Mouse (Mus musculus): ENCODE measurements around the gene Banp.

The Banp gene

DNA sequence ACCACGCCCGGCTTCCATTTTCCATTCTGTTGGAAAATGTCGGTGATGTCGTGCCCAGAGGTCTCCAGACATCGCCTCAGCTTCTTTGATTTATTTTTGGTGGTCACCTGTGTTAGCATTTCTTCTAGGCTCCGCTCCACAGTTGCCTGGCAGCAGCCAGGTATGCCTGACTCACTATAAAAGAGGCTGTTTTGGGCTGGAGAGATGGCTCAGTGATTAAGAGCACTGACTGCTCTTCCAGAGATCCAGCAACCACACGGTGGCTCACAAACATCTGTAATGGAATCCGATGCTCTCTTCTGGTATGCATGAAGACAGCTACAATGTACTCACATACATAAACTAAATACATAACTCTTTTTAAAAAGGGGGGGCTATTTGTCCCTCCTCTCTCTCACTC, 23.3 kb upstream of the Banp start:
- no peak for DNase-seq (ENCODE audit: low read depth)

DNA sequence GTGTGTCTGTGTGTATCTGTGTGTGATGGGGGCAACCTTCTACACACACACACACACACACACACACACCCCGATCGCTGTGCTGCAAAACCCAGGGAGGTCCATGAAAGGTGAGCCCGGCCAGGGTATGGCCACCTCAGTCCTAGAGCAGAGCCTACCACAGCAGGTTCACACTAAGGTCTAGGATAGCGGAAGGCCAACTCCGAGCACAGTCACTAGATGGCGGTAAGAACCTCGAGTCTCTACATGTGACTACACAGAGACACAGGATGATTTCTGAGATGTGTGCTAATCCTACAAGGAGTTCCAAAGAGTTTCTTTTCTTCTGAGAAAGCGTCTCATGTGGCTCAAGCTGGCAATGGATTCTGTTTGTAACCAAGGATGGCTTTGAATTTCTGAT, 22.2 kb upstream of the Banp start:
- peak; percentile 83 for DNase-seq (ENCODE audit: low read depth)

- DNase-seq (ENCODE audit: low read depth), result no peak
Measured at GRCm38 (mm10) chr8:121930047-121930446, 19.5 kb upstream of the Banp start.

- no peak for DNase-seq (ENCODE audit: low read depth)
Measured at GRCm38 (mm10) chr8:121931571-121931970, 18.0 kb upstream of the Banp start.

GRCm38 (mm10) chr8:121932026-121932667, 17.4 kb upstream of the Banp start:
- no peak for DNase-seq (ENCODE audit: low read depth)

DNA sequence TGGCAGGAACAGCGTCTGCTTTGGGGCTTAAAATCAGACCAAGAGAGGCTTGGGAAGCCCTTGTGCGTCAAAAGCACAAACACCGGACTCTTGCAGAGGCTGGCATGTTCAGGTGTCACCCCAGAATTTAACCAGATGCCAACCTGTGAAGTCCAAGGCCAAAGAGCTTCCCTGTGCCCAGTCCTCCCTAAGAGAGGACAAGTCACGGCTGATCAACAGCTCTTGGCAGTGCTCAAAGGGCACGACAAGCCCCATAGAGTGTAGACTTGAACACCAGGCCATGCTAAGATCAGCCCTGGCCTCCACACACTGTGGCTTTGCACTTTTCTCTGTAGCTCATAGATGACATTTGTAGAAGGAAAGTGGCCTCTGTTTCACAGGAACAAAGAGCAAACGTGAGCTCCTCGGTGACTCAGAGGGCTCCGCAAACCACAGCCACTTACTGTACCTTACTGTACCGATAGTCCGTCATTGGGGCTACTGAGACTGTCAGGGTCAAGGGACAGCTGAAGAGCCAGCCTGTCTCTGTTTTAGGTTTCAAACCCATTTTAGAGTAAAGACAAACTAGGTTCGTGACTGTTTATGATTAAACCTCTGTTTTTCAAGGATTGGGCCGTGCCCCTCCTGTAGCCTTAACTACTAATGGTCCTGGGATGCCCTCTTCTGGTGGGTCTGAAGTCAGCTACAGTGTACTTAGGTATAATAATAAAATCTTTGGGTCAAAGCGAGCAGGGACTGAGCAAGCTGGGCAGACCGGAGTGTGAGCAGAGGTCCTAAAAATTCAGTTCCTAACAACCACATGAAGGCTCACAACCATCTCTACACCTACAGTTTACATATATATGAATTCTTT, 16.7 kb upstream of the Banp start:
- DNase-seq (ENCODE audit: low read depth), result peak; percentile 76

GRCm38 (mm10) chr8:121934506-121934905, 15.0 kb upstream of the Banp start:
- peak; percentile 79 for DNase-seq (ENCODE audit: low read depth)

DNA sequence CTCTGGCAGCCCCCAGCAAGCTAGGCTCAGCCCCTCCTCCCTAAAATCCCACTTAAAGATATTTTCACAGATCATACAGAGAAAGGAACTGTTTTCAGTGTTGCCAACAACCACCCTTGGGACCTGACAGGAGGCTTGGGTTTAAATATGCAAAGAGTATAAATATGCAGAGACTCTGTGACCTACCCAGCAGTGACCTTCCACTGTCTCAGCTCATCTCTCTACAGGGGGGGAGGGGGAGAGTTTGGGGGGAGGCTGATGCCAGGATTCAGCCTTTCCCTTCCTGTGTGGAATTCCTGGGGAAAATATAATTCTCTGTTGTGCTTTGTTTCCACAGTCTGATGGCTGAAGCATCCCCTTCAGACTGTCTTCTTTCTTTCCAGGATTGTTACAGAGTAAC, 14.6 kb upstream of the Banp start:
- no peak for DNase-seq (ENCODE audit: low read depth)

DNA sequence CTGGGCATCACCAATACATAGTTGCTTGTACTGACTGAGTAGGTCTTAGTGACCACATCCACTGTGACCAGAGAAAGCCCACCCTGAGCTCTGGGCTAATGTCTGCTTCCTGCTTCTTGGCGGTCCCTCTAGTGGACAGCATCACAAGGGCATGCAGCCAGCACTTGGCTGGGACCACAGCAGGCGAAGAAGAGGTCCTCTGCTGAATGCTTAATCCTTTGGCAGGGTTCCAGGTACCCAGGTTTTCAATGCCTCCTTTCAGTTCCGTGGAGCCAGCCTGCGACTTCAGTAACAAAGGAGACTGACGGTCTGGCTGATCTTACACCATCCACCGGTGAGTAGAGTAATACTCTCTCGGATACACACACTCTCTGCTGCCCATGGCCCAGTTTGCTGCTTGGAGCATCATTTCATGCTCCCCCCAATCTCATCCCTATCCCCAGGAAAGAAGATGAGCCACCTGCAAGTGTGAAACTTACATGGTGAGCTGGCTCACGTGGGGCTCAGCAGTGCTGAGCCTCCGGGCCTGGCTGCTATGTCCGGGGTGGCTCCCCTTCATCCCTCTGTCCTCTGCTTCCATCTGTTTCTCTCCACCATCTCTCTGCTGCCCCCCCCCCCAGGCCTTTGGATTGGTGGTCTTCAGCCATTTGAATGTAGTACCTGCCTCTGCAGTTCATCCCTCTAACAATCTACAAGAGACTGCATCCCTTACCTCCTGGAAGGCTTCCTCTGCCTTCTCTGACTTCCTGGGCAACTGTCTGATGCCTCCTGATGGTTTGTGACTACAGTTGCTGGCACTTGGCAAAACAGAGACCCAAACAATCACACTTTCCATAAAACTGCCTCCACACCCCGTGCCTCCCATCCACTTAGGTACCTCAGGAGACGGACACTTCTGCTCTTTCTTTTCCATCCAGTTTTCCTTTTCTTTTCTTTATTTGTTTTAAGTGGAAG, 13.9 kb upstream of the Banp start:
- no peak for DNase-seq (ENCODE audit: low read depth)

- no peak for DNase-seq (ENCODE audit: low read depth)
Measured at GRCm38 (mm10) chr8:121936391-121936790, 13.2 kb upstream of the Banp start.

GRCm38 (mm10) chr8:121938732-121939131, 10.8 kb upstream of the Banp start:
- DNase-seq (ENCODE audit: low read depth), result no peak

DNA sequence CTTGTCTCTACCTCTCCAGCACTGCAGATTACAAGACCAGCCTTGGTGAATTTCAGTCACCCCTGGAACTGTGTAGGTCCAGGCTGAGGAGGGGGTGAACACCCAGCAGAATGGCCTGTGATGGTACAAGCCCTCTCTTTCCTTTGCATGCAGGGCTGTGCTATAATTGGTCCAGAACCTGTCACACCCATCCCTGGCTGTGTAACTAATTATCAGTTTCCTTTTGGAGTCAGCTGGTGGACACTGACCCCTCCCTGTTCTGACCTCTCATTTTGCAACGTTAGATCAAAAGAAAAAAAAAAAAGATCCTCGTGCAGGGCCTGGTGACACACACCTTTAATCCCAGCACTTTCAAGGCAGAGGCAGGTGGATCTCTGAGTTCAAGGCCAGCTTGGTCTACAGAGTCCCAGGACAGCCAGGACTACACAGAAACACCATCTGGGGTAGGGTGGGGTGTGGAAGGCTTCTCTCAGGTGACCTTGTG, 6.5 kb upstream of the Banp start:
- DNase-seq (ENCODE audit: low read depth), result no peak

DNA sequence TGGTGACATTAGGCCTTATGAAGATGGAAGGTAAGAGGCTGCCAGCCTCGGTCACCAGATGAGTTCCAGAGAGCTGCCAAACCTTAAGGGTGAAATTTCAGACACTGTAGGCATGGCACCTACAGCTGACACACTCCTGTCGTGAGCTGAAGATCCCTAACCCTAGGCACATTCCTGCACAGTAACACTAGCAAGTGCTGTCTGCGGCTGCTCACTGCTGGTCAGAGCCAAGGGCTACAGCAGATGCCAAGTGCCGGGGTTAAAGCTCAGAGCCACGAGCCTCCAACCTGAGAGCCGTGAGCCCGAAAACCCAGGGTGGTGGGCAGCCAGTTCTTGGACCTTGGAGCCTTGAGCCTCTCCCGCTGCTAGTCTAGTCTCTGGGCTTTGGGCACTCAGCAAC, 5.8 kb upstream of the Banp start:
- DNase-seq (ENCODE audit: low read depth), result no peak

GRCm38 (mm10) chr8:121944831-121945230, 4.7 kb upstream of the Banp start, which contains the start of gene Car5a:
Gene Car5a (minus strand): TSS chr8:121944904.
- DNase-seq (ENCODE audit: low read depth), result no peak

- DNase-seq (ENCODE audit: low read depth), result no peak
Measured at GRCm38 (mm10) chr8:121946351-121946750, 3.2 kb upstream of the Banp start.

DNA sequence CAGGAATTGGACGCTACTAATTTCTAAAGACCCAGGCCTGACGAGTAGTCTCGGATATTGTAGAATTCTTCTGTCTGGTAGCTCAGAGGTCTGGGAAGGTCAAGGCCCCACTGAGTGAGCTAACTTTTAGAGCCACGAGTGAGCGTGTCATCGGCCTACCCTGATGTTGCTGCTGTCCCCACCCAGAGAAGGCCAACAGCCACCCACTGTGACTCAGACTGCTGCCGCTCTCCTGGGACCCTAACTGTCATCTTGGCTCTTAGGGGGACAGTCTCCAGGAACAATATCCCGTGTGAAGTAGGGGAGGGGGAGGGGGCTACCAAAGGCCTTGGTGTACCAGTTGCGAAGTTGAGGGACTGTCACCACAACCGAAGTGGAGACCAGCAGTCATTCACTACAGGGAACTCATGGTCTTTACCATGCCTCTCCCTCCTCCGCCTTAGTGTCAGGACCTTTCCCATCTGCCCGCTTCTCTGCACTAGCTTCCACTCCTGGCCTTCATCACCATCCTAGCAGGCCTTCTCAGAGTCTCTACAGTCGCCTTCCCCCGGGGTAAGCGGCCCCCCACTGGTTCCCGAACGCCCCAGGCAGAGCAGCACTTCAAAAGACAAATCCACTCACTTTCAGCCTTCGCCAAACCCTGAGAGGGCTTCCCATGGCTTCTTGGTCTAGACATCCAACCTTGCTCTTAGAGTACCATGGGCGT, 2.4 kb upstream of the Banp start:
- DNase-seq (ENCODE audit: low read depth), result no peak

DNA sequence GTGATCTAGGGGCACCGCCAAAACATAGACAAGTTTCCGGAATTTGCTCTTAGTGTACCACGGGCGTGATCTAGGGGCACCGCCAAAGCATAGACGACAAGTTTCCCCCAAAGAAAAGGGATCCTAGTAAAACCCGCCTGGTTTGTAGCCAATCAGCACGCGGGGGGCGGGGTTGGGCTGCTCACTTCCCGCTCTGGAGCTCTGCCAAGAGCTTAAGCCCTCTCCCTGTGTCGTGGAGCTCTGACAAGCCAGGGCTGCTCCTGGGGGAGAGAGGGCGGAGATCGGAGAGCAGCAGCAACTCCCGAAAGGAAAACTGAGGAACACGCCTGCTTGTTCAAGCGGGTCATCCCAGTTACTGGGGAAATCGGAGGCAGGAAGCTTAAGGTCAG, 1.8 kb upstream of the Banp start:
- peak; percentile 93 for DNase-seq (ENCODE audit: low read depth)

DNA sequence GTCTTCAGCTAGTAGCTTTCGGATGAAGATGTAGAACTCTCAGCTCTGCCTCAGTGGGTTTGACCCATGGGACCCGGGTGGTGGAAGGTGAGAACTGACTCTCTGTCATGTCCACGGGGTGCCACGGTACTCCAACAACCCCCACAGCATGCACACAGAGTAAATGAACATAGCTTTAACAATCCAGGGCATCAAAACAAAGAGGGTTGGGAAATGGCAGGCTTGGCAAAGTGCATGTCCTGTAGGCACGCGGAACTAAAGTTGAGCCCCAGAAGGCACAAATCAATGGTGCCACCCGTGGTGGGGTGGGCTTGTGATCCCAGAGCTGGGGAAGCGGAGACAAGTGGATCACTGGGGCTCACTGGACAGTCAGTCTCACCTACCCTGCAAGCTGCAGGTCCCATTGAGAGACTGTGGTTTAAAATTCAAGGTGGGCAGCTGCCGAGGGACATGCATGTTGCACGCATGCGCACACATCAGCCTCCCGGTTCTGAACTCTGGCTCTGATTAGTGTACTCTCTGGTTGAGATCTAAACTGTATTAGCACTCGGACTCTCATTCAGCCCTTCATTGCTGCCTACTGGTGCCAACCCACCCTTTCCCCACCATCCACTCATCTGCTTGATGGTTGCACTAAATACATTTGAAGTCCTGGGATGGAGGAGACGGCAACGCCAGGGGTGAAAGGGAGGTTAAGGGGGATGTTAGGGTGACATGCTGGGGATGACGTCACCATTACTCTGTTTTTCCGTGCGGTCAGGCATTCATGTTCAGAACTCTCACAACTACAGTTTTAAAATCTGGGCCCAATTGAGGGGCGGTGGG, 1.0 kb upstream of the Banp start:
- peak; percentile 91 for DNase-seq (ENCODE audit: low read depth)

DNA sequence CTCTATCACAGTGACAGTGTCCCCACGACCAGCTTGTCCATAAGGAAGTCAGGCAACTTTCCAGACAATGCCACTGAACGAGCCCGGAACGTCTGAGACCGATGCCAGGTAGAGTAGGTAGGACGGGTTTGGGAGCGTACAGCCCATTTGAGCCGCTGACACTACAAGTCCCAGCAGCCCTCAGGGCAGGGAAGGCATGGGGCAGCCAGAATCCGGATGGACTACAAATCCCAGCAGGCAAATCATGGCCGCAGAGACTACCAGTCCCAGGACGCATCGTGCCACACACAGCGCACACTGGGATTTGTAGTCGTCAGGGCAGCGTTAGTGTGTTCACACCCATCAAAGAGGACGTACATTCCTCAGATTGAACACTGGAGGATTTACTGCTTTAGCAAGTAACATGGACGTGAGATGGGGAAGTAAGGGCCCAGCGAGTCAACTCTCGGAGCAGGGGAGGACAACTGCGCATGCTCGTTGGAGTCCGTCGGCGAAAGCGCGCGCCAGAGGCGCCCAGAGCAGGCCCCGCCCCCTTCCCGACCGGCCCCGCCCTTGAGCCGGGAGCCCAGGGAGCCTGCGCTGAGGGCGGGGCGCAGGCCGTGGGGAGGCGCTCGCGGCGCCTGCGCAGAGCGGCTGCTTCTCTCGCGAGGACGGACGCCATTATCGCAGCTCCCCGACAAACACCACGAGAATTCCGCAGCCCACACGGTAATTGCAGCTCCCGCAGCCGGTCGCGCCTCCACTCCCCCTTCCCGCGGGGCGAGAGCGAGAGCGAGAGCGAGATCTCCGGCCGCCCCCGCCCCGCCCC, 595 bp downstream of the Banp start:
- DNase-seq (ENCODE audit: low read depth), result peak; percentile 100

Measured in 416B (cell line).